Mouse (Mus musculus) embryonic facial prominence, embryonic 11.5 days (tissue): ENCODE data around the gene Baiap2l1. TPM values are rescaled to one million over a fixed set of nuclear protein-coding genes. Genes with fewer than 3 reads are reported as not detected.

ENCODE experiments used
- ATAC-seq: fragments of 200-750 bp; cut with Nextera tagmentation; replicated peaks from 2 replicates; pipeline ENCODE4 v1.8.0; 2017; ENCODE audit warnings: low read depth; ENCODE audit not compliant: insufficient number of reproducible peaks, low FRiP score, low TSS enrichment
- DNase-seq: peaks from one replicate; pipeline ENCODE4 v3.0.0-alpha.2; 2015; ENCODE audit warnings: low spot score
- H3K27ac ChIP-seq: fragments of 300-500 bp; sonication (generic); replicated peaks from 2 replicates; pipeline ENCODE4 v1.5.1; 2014; ENCODE audit warnings: mild to moderate bottlenecking, low read depth, low read length, control low read depth
- H3K27me3 ChIP-seq: fragments of 300-500 bp; sonication (generic); 2 replicates; pipeline ENCODE4 v1.6.1; 2014; ENCODE audit warnings: mild to moderate bottlenecking, low read length, moderate library complexity, mixed read lengths; ENCODE audit not compliant: control insufficient read depth, insufficient read depth
- H3K36me3 ChIP-seq: fragments of 300-500 bp; sonication (generic); replicated peaks from 2 replicates; pipeline ENCODE4 v1.6.1; 2014; ENCODE audit warnings: low read depth, mild to moderate bottlenecking, low read length, moderate library complexity, mixed read lengths; ENCODE audit not compliant: control insufficient read depth, insufficient read depth
- H3K4me1 ChIP-seq: fragments of 300-500 bp; sonication (generic); 2 replicates; pipeline ENCODE4 v1.6.1; 2014; ENCODE audit warnings: low read length, mixed read lengths; ENCODE audit not compliant: control insufficient read depth, insufficient read depth
- H3K4me2 ChIP-seq: fragments of 300-500 bp; sonication (generic); 2 replicates; pipeline ENCODE4 v1.6.1; 2014; ENCODE audit warnings: low read depth, mild to moderate bottlenecking, control low read depth, low read length, moderate library complexity
- H3K4me3 ChIP-seq: fragments of 300-500 bp; sonication (generic); 2 replicates; pipeline ENCODE4 v1.5.1; 2014; ENCODE audit warnings: low read depth, low read length, control low read depth
- H3K9ac ChIP-seq: fragments of 300-500 bp; sonication (generic); replicated peaks from 2 replicates; pipeline ENCODE4 v1.6.1; 2014; ENCODE audit warnings: mild to moderate bottlenecking, control low read depth, low read length
- H3K9me3 ChIP-seq: fragments of 300-500 bp; sonication (generic); replicated peaks from 2 replicates; pipeline ENCODE4 v1.6.1; 2016; ENCODE audit warnings: mild to moderate bottlenecking, low read length, inconsistent platforms, mixed read lengths; ENCODE audit not compliant: control insufficient read depth
- WGBS: fragments of 180-500 bp; shearing (Covaris S2); extraction: QIAGEN DNeasy Blood & Tissue Kit; methylation state at CpG from one replicate; pipeline ENCODE4 v1.1.7; 2014; 5-methylcytosine and 5-hydroxymethylcytosine counted together
- polyA plus RNA-seq: library from polyadenylated mRNA; unstranded; fragments of >200 nt; fragmentation: Nextera tagmentation; extraction: Ambion mirVana; gene quantifications from 2 replicates; pipeline ENCODE4 v1.2.1, GENCODE M21; 2014

The Baiap2l1 gene
- polyA plus RNA-seq: 3.8 and 4.3 TPM in 2 replicates

DNA sequence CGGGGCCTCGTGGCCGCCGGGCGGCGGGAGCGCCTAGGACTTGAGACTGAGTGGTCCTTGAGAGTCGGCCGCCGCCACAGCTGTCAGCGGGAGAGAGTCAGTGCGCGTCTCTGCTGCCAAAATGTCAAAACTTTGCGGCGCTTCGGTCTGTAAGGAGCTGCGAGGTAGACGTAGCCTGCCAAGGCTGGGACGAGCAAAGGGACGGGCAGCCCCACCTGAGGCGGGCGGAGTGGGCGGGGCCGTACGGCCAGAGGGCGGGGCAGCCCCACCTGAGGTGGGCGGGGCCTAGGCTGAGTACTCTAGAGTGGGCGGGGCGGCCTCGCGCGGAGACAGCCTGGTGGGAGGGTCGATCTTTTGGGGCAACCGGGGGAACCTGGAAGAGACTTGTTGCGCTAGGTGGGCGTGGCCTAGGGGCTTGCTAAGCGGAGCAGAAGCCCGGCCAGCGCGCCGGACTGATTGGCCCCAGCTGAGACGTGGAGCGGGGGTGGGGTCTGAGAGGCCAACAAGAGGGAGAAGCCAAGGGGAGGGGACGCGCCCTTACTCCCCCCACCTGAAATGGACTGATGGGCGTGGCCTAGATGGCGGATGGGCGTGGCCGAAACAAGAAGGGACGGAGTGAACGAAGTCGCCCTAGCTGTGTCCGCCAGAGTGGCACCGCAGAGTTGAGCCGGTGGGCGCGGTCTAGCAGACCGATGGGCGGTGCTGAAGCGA is at the start of gene Baiap2l1:
Baiap2l1 (minus strand) TSS at position 232 of the 711 bp plus-strand sequence.
- no peaks in the 10 kb centered on the region for H3K4me1 ChIP-seq
- no peak within 1 kb of the TSS for H3K27ac ChIP-seq
- peak within 1 kb of the TSS; percentile 47 for H3K4me3 ChIP-seq
- H3K36me3 ChIP-seq: no peaks in the 10 kb centered on the region
- DNase-seq: peak; percentile 95
- H3K9ac ChIP-seq: peak within 1 kb of the TSS; percentile 57
- peak; percentile 96 for ATAC-seq
- WGBS: under 1% methylated on average over 60 of the region's 60 CpGs
- H3K9me3 ChIP-seq: no peaks in the 10 kb centered on the region
- no peaks in the 10 kb centered on the region for H3K27me3 ChIP-seq
- H3K4me2 ChIP-seq: peak within 1 kb of the TSS; percentile 94

DNA sequence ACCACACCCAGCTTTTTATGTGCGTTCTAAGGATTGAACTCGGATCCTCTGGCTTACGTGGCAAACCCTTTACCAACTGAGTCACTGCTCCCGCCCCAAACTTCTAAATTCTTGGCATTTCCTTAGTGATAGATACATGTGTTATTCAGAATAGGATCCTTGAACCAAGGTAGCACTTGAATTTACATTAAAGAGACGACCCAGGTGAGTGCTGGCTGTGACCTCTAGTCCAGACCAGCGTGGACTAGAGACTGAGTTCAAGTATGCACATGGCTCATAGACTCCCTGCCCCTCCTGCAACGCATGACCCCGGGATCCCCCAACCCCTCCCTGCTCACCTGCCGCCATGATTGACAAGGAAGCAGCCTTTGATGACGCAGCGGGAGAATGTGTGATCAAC is 48.3 kb upstream of the Baiap2l1 start:
- no peak overlapping the region for H3K4me3 ChIP-seq
- H3K36me3 ChIP-seq: no peaks in the 10 kb centered on the region
- DNase-seq: no peak
- H3K9ac ChIP-seq: no peak overlapping the region
- 86% methylated on average over 11 of the region's 11 CpGs for WGBS
- no peaks in the 10 kb centered on the region for H3K27me3 ChIP-seq
- H3K4me1 ChIP-seq: no peaks in the 10 kb centered on the region
- no peak overlapping the region for H3K4me2 ChIP-seq
- no peak for ATAC-seq
- no peaks in the 10 kb centered on the region for H3K9me3 ChIP-seq
- H3K27ac ChIP-seq: no peak overlapping the region

DNA sequence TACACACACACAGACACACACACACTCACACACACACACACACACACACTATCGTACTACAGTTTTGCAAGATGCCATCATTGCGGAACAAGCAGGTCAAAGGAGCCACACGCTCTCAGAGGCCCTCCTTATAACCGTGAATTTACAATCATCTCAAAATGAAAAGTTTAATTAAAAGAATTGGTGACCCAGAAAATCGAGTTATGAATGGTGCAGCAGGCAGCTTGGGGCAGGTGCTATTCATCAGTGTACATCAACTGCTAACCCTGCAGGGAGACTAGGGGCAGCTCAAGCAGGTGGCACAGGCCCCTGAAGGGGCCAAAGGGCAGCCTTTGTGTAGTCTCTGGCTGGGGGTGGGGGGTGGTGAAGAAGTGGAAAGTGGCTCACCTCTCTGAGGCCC is 42.9 kb upstream of the Baiap2l1 start:
- no peaks in the 10 kb centered on the region for H3K27me3 ChIP-seq
- H3K9ac ChIP-seq: no peak overlapping the region
- no peak for ATAC-seq
- WGBS: 58% methylated on average over 5 of the region's 5 CpGs
- H3K9me3 ChIP-seq: no peaks in the 10 kb centered on the region
- H3K27ac ChIP-seq: no peak overlapping the region
- H3K4me1 ChIP-seq: no peaks in the 10 kb centered on the region
- H3K4me3 ChIP-seq: no peak overlapping the region
- no peaks in the 10 kb centered on the region for H3K36me3 ChIP-seq
- DNase-seq: peak; percentile 11
- H3K4me2 ChIP-seq: no peak overlapping the region

DNA sequence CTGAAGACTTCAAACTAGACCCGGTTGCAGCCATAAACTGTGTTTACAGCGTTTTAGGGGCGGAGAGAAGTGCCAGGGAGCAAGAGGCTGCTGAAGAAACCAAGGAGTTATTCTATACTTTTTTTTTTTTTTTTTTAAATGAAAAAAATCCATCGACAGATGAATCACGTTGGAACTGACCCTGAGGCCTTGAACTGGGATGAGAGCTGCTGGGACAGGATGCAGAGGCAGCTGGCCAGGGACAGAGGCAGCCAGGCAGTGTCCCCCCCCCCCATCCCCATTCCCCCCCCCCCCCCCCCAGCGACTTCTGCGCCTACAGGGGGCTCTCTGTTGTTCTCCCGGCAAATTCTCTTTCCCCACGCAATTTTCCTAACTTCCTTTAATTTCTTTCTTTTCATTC is 39.7 kb upstream of the Baiap2l1 start:
- 29% methylated on average over 7 of the region's 9 CpGs for WGBS
- no peak for ATAC-seq

DNA sequence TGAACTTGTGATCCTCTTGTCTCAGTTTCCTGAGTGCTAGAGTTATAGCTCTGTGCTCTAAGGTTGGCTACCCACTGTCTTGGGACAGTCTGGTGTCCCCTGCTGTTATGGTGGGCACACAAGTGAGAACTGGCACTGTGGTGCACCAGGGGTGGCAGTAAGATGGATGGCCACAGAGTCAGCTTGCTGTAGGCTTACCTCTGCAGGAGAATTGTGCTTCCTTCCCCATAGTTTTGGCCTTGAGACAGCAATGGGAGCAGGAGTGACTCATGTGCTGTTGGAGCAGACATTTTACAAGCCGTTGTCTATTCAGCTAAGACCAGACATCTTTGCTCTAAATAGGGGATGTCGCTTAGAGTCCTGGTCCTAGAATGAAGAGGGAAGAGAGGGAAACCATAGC is 36.2 kb upstream of the Baiap2l1 start:
- ATAC-seq: no peak
- Histone ChIP-seq H3K9ac (no peak overlapping the region), H3K27ac (no peak overlapping the region), H3K4me2 (no peak overlapping the region), H3K36me3 (no peaks in the 10 kb centered on the region), H3K4me3 (no peak overlapping the region), H3K9me3 (no peaks in the 10 kb centered on the region), H3K27me3 (no peaks in the 10 kb centered on the region), H3K4me1 (no peaks in the 10 kb centered on the region)
- 86% methylated on average over 2 of the region's 2 CpGs for WGBS
- no peak for DNase-seq

More for the DNA sequence above, 39.7 kb upstream of the Baiap2l1 start:
- H3K27ac ChIP-seq: no peak overlapping the region
- no peak overlapping the region for H3K9ac ChIP-seq
- no peaks in the 10 kb centered on the region for H3K36me3 ChIP-seq
- H3K4me1 ChIP-seq: no peaks in the 10 kb centered on the region
- no peak for DNase-seq
- H3K4me2 ChIP-seq: no peak overlapping the region
- no peak overlapping the region for H3K4me3 ChIP-seq
- no peaks in the 10 kb centered on the region for H3K27me3 ChIP-seq
- no peaks in the 10 kb centered on the region for H3K9me3 ChIP-seq

DNA sequence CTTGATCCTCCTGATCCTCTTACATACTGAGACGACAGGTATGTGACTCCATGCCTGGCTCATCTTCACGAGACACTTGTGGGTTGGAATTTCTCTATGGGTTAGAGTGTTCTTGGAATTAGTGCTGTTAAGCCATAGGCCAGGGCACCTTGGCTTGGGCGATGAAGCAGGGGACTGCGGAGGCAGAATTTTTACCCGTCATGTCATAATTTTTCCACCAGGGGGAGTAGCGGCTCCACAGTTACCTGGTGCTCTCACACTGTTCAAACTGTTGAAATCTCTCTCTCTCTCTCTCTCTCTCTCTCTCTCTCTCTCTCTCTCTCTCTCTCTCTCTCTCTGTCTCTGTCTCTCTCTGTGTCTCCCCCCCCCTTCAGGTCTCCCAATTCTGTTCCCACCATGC is 29.9 kb upstream of the Baiap2l1 start:
- Histone ChIP-seq H3K36me3 (no peaks in the 10 kb centered on the region), H3K27me3 (no peaks in the 10 kb centered on the region), H3K9me3 (no peaks in the 10 kb centered on the region), H3K9ac (no peak overlapping the region), H3K27ac (no peak overlapping the region), H3K4me2 (no peak overlapping the region), H3K4me1 (no peaks in the 10 kb centered on the region), H3K4me3 (no peak overlapping the region)
- 10% methylated on average over 6 of the region's 6 CpGs for WGBS
- DNase-seq (peak; percentile 79), ATAC-seq (peak; percentile 56; the same call in 1 of the 2 replicates)

DNA sequence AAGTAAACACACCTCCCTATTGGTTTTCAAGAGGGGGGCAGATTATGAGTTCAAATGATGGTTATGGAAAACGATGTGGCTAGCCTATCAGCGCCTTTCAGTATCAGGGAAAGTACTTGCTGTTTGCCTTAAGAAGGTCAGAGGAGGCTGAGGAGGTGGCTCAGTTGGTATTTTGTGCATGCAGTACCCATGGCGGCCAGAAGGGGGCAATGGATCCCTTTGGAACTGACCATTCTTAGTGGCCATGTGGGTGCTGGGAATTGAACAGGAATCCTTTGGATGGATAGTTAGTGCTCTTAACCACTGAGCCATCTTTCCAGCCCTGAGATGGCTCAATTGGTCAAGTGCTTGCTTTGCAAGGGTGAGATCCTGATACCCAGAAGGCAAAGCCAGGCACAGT is 26.0 kb upstream of the Baiap2l1 start:
- no peak overlapping the region for H3K27ac ChIP-seq
- no peak for DNase-seq
- H3K9me3 ChIP-seq: no peaks in the 10 kb centered on the region
- ATAC-seq: no peak
- no peaks in the 10 kb centered on the region for H3K36me3 ChIP-seq
- 65% methylated on average over 3 of the region's 3 CpGs for WGBS
- no peak overlapping the region for H3K9ac ChIP-seq
- H3K4me2 ChIP-seq: no peak overlapping the region
- H3K4me1 ChIP-seq: no peaks in the 10 kb centered on the region
- no peak overlapping the region for H3K4me3 ChIP-seq
- H3K27me3 ChIP-seq: no peaks in the 10 kb centered on the region

DNA sequence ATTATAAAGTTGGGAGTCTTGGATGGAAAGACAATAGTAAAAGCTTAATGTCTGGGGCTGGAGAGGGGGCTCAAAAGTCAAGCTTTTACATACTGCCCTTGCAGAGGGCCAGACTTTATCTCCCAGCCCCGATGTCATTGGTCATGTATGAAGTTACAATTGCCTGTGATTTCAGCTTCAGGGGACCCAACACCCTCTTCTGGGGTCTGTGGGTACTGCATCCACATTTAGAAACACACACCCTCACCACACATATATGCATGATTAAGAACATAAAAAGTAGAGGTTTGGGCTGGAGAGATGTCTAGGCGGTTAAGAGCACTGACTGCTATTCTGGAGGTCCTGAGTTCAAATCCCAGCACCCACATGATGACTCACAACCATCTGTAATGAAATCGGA is 23.9 kb upstream of the Baiap2l1 start:
- H3K4me3 ChIP-seq: no peak overlapping the region
- no peak overlapping the region for H3K9ac ChIP-seq
- H3K4me2 ChIP-seq: no peak overlapping the region
- no peak overlapping the region for H3K27ac ChIP-seq
- no peaks in the 10 kb centered on the region for H3K9me3 ChIP-seq
- 82% methylated on average over 3 of the region's 3 CpGs for WGBS
- H3K36me3 ChIP-seq: no peaks in the 10 kb centered on the region
- no peak for DNase-seq
- no peaks in the 10 kb centered on the region for H3K4me1 ChIP-seq
- no peaks in the 10 kb centered on the region for H3K27me3 ChIP-seq
- no peak for ATAC-seq
